Mouse (Mus musculus) limb, embryonic 12.5 days (tissue): ENCODE results near the gene Asic2. TPM values are rescaled to one million over a fixed set of nuclear protein-coding genes. Genes with fewer than 3 reads are reported as not detected.

Experiments used
- ATAC-seq: fragments of 200-750 bp; cut with Nextera tagmentation; 2 replicates; pipeline ENCODE4 v1.8.0; 2017; ENCODE audit warnings: low read depth, moderate TSS enrichment; ENCODE audit not compliant: insufficient number of reproducible peaks, insufficient read depth, low FRiP score, low TSS enrichment
- H3K27ac ChIP-seq: fragments of 300-500 bp; sonication (generic); 2 replicates; pipeline ENCODE4 v1.5.1; 2016; ENCODE audit warnings: mild to moderate bottlenecking, moderate library complexity
- H3K27me3 ChIP-seq: fragments of 300-500 bp; sonication (generic); 2 replicates; pipeline ENCODE4 v1.6.1; 2016; ENCODE audit warnings: mild to moderate bottlenecking, moderate library complexity
- H3K36me3 ChIP-seq: fragments of 300-500 bp; sonication (generic); 2 replicates; pipeline ENCODE4 v1.6.1; 2016; ENCODE audit warnings: mild to moderate bottlenecking, moderate library complexity
- H3K4me1 ChIP-seq: fragments of 300-500 bp; sonication (generic); replicated peaks from 2 replicates; pipeline ENCODE4 v1.6.1; 2016
- H3K4me2 ChIP-seq: fragments of 300-500 bp; sonication (generic); 2 replicates; pipeline ENCODE4 v1.6.1; 2016; ENCODE audit warnings: mild to moderate bottlenecking, moderate library complexity
- H3K4me3 ChIP-seq: fragments of 300-500 bp; sonication (generic); replicated peaks from 2 replicates; pipeline ENCODE4 v1.5.1; 2016; ENCODE audit warnings: mild to moderate bottlenecking
- H3K9ac ChIP-seq: fragments of 300-500 bp; sonication (generic); replicated peaks from 2 replicates; pipeline ENCODE4 v1.6.1; 2016; ENCODE audit warnings: mild to moderate bottlenecking, moderate library complexity
- H3K9me3 ChIP-seq: fragments of 300-500 bp; sonication (generic); 2 replicates; pipeline ENCODE4 v1.6.1; 2016; ENCODE audit warnings: mild to moderate bottlenecking, moderate library complexity
- WGBS: fragments of 180-500 bp; shearing (Covaris S2); methylation state at CpG from one replicate; pipeline ENCODE4 v1.1.7; 2016; 5-methylcytosine and 5-hydroxymethylcytosine counted together
- polyA plus RNA-seq: library from polyadenylated mRNA; unstranded; fragments of >200 nt; fragmentation: Nextera tagmentation; extraction: Ambion mirVana; gene quantifications from 2 replicates; pipeline ENCODE4 v1.2.1, GENCODE M21; 2016

Asic2 gene
- polyA plus RNA-seq, 1 experiment from 2014 or later = 0.51 TPM

- H3K27ac ChIP-seq = no peak overlapping the region
- 81% methylated on average over 11 of the region's 11 CpGs for WGBS
- H3K9me3 ChIP-seq = no peaks in the 10 kb centered on the region
- no peak for ATAC-seq
- H3K4me2 ChIP-seq = no peak overlapping the region
- H3K36me3 ChIP-seq = no peaks in the 10 kb centered on the region
- H3K27me3 ChIP-seq = no peaks in the 10 kb centered on the region; the same call in 1 of the 2 replicates
- no peak overlapping the region for H3K4me3 ChIP-seq
- H3K9ac ChIP-seq = no peak overlapping the region
- peaks cover 13% of the 10 kb centered on the region; the same call in 1 of the 2 replicates for H3K4me1 ChIP-seq
Measured at GRCm38 (mm10) chr11:80949068-80949738, 1019.1 kb downstream of the Asic2 start.

GRCm38 (mm10) chr11:80948103-80948502 is 1020.2 kb downstream of the Asic2 start:
- Histone ChIP-seq H3K4me2 (no peak overlapping the region), H3K9ac (no peak overlapping the region), H3K4me1 (peaks cover 13% of the 10 kb centered on the region; the same call in 1 of the 2 replicates), H3K27ac (no peak overlapping the region), H3K4me3 (no peak overlapping the region), H3K27me3 (no peaks in the 10 kb centered on the region), H3K9me3 (no peaks in the 10 kb centered on the region), H3K36me3 (no peaks in the 10 kb centered on the region)
- ATAC-seq = no peak
- WGBS = 6% methylated on average over 2 of the region's 2 CpGs

GRCm38 (mm10) chr11:80946163-80946562 is 1022.1 kb downstream of the Asic2 start:
- Histone ChIP-seq H3K9me3 (no peaks in the 10 kb centered on the region), H3K9ac (no peak overlapping the region), H3K27ac (no peak overlapping the region), H3K36me3 (no peaks in the 10 kb centered on the region), H3K4me2 (no peak overlapping the region), H3K27me3 (no peaks in the 10 kb centered on the region), H3K4me1 (peaks cover 13% of the 10 kb centered on the region; the same call in 1 of the 2 replicates), H3K4me3 (no peak overlapping the region)
- ATAC-seq = no peak
- WGBS = 84% methylated on average over 6 of the region's 6 CpGs

- Histone ChIP-seq H3K9ac (no peak overlapping the region), H3K36me3 (no peaks in the 10 kb centered on the region), H3K4me3 (no peak overlapping the region), H3K9me3 (no peaks in the 10 kb centered on the region), H3K27me3 (no peaks in the 10 kb centered on the region), H3K4me1 (no peaks in the 10 kb centered on the region), H3K27ac (no peak overlapping the region), H3K4me2 (no peak overlapping the region)
- WGBS = 89% methylated on average over 19 of the region's 19 CpGs
- ATAC-seq = no peak
Measured at GRCm38 (mm10) chr11:80923286-80923951, 1044.8 kb downstream of the Asic2 start.

GRCm38 (mm10) chr11:80918332-80918731 is 1049.9 kb downstream of the Asic2 start:
- no peak overlapping the region for H3K9ac ChIP-seq
- H3K9me3 ChIP-seq = no peaks in the 10 kb centered on the region
- H3K27ac ChIP-seq = no peak overlapping the region
- no peaks in the 10 kb centered on the region for H3K36me3 ChIP-seq
- WGBS = 85% methylated on average over 5 of the region's 5 CpGs
- no peaks in the 10 kb centered on the region for H3K27me3 ChIP-seq
- no peaks in the 10 kb centered on the region for H3K4me1 ChIP-seq
- no peak overlapping the region for H3K4me2 ChIP-seq
- H3K4me3 ChIP-seq = no peak overlapping the region
- no peak for ATAC-seq

- Histone ChIP-seq H3K9ac (no peak overlapping the region), H3K9me3 (no peaks in the 10 kb centered on the region), H3K27me3 (no peaks in the 10 kb centered on the region), H3K27ac (no peak overlapping the region), H3K4me3 (no peak overlapping the region), H3K4me1 (no peaks in the 10 kb centered on the region), H3K36me3 (no peaks in the 10 kb centered on the region), H3K4me2 (no peak overlapping the region)
- ATAC-seq = no peak
Measured at GRCm38 (mm10) chr11:80917688-80918087, 1050.6 kb downstream of the Asic2 start.

GRCm38 (mm10) chr11:80913408-80914024 is 1054.7 kb downstream of the Asic2 start:
- no peak overlapping the region for H3K4me3 ChIP-seq
- peaks cover 7% of the 10 kb centered on the region; the same call in 1 of the 2 replicates for H3K4me1 ChIP-seq
- WGBS = 33% methylated on average over 4 of the region's 4 CpGs
- no peak for ATAC-seq
- H3K27me3 ChIP-seq = no peaks in the 10 kb centered on the region; the same call in 1 of the 2 replicates
- H3K9ac ChIP-seq = no peak overlapping the region
- H3K9me3 ChIP-seq = no peaks in the 10 kb centered on the region
- H3K27ac ChIP-seq = no peak overlapping the region
- H3K4me2 ChIP-seq = no peak overlapping the region
- H3K36me3 ChIP-seq = no peaks in the 10 kb centered on the region

GRCm38 (mm10) chr11:80912721-80913120 is 1055.5 kb downstream of the Asic2 start:
- H3K4me3 ChIP-seq = no peak overlapping the region
- no peak overlapping the region for H3K27ac ChIP-seq
- no peaks in the 10 kb centered on the region; the same call in 1 of the 2 replicates for H3K27me3 ChIP-seq
- no peak overlapping the region for H3K4me2 ChIP-seq
- WGBS = 83% methylated on average over 5 of the region's 5 CpGs
- H3K9me3 ChIP-seq = no peaks in the 10 kb centered on the region
- no peak for ATAC-seq
- H3K9ac ChIP-seq = no peak overlapping the region
- peaks cover 7% of the 10 kb centered on the region; the same call in 1 of the 2 replicates for H3K4me1 ChIP-seq
- H3K36me3 ChIP-seq = no peaks in the 10 kb centered on the region

GRCm38 (mm10) chr11:80907820-80908219 is 1060.4 kb downstream of the Asic2 start:
- H3K36me3 ChIP-seq = no peaks in the 10 kb centered on the region
- H3K4me1 ChIP-seq = peaks cover 7% of the 10 kb centered on the region; the same call in 1 of the 2 replicates
- no peak for ATAC-seq
- WGBS = 85% methylated on average over 6 of the region's 6 CpGs
- H3K4me3 ChIP-seq = no peak overlapping the region
- H3K27ac ChIP-seq = no peak overlapping the region
- H3K4me2 ChIP-seq = no peak overlapping the region
- H3K27me3 ChIP-seq = peaks cover 3% of the 10 kb centered on the region; the same call in 1 of the 2 replicates
- H3K9me3 ChIP-seq = no peaks in the 10 kb centered on the region
- H3K9ac ChIP-seq = no peak overlapping the region

GRCm38 (mm10) chr11:80906456-80906855 is 1061.8 kb downstream of the Asic2 start:
- no peak overlapping the region for H3K9ac ChIP-seq
- H3K36me3 ChIP-seq = no peaks in the 10 kb centered on the region
- no peak overlapping the region for H3K4me2 ChIP-seq
- no peak for ATAC-seq
- H3K9me3 ChIP-seq = no peaks in the 10 kb centered on the region
- H3K4me1 ChIP-seq = peaks cover 7% of the 10 kb centered on the region; the same call in 1 of the 2 replicates
- 40% methylated on average over 4 of the region's 4 CpGs for WGBS
- no peak overlapping the region for H3K27ac ChIP-seq
- H3K4me3 ChIP-seq = no peak overlapping the region
- peaks cover 3% of the 10 kb centered on the region; the same call in 1 of the 2 replicates for H3K27me3 ChIP-seq

GRCm38 (mm10) chr11:80904559-80904958 is 1063.7 kb downstream of the Asic2 start:
- no peak for ATAC-seq
- Histone ChIP-seq H3K4me1 (peaks cover 7% of the 10 kb centered on the region; the same call in 1 of the 2 replicates), H3K36me3 (no peaks in the 10 kb centered on the region), H3K4me2 (no peak overlapping the region), H3K4me3 (no peak overlapping the region), H3K9ac (no peak overlapping the region), H3K27ac (no peak overlapping the region), H3K9me3 (no peaks in the 10 kb centered on the region), H3K27me3 (0 out of 2 replicates have a peak, but pooled peaks cover 3% of the 10 kb centered on the region)
- 89% methylated on average over 2 of the region's 2 CpGs for WGBS
